Mouse (Mus musculus): ENCODE results near the gene Lhfpl3. TPM values are rescaled to one million over a fixed set of nuclear protein-coding genes. Genes with fewer than 3 reads are reported as not detected.
A peak's percentile ranks its signal among the peaks of the same experiment; 100 is the strongest.

The Lhfpl3 gene
- total and polyA plus RNA-seq, 3 experiments = 0.04 TPM; not detected in 2

- no peak for TF ChIP-seq CTCF (IDR thresholded peaks at IDR 0.05)
- TF ChIP-seq POLR2A (IDR thresholded peaks at IDR 0.05; ENCODE audit: insufficient read depth, low read depth, low read length) = no peak
- TF ChIP-seq EP300 (IDR thresholded peaks at IDR 0.05; ENCODE audit: insufficient read depth, low read depth, low read length) = no peak
- H3K4me1 ChIP-seq (ENCODE audit: control insufficient read depth, insufficient read depth, low read length) = no peaks in the 10 kb centered on the region
- 27% methylated on average over 1 of the region's 1 CpGs for WGBS
Observed at GRCm38 (mm10) chr5:22770726-22771125, 24.9 kb downstream of the Lhfpl3 start.

GRCm38 (mm10) chr5:22795361-22795760 is 49.5 kb downstream of the Lhfpl3 start:
- H3K4me3 ChIP-seq = no peak overlapping the region
- H3K79me2 ChIP-seq (replicated peaks; ENCODE audit: control insufficient read depth, insufficient read depth, low read length) = no peaks in the 10 kb centered on the region
- no peak for DNase-seq
- H3K9ac ChIP-seq (ENCODE audit: low read depth, low read length) = no peak overlapping the region
- intact Hi-C loops (cut with DNase I) = no loop called here
- H3K36me3 ChIP-seq (ENCODE audit: control insufficient read depth, insufficient read depth, low read length) = no peaks in the 10 kb centered on the region
- TF ChIP-seq POLR2A (IDR thresholded peaks at IDR 0.05; ENCODE audit: insufficient read depth, low read depth, low read length) = no peak
- TF ChIP-seq CTCF (IDR thresholded peaks at IDR 0.05) = no peak
- TF ChIP-seq EP300 (IDR thresholded peaks at IDR 0.05; ENCODE audit: insufficient read depth, low read depth, low read length) = no peak
- H3K27me3 ChIP-seq (ENCODE audit: control insufficient read depth, insufficient read depth, low read length) = no peaks in the 10 kb centered on the region
- no peaks in the 10 kb centered on the region for H3K4me1 ChIP-seq (ENCODE audit: control insufficient read depth, insufficient read depth, low read length)
- 66% methylated on average over 1 of the region's 1 CpGs for WGBS
- no peak overlapping the region for H3K27ac ChIP-seq

More at GRCm38 (mm10) chr5:22770726-22771125, 24.9 kb downstream of the Lhfpl3 start:
- Histone ChIP-seq H3K4me3 (no peak overlapping the region), H3K36me3 (ENCODE audit: control insufficient read depth, insufficient read depth, low read length) (no peaks in the 10 kb centered on the region), H3K27me3 (ENCODE audit: control insufficient read depth, insufficient read depth, low read length) (no peaks in the 10 kb centered on the region), H3K27ac (no peak overlapping the region), H3K79me2 (replicated peaks; ENCODE audit: control insufficient read depth, insufficient read depth, low read length) (no peaks in the 10 kb centered on the region), H3K9ac (ENCODE audit: low read depth, low read length) (no peak overlapping the region)
- no peak for DNase-seq
- intact Hi-C loops (cut with DNase I) = no loop called here

- H3K9ac ChIP-seq (ENCODE audit: low read depth, low read length) = no peak overlapping the region
- H3K27me3 ChIP-seq (ENCODE audit: control insufficient read depth, insufficient read depth, low read length) = no peaks in the 10 kb centered on the region
- 60% methylated on average over 4 of the region's 4 CpGs for WGBS
- no peaks in the 10 kb centered on the region for H3K79me2 ChIP-seq (replicated peaks; ENCODE audit: control insufficient read depth, insufficient read depth, low read length)
- TF ChIP-seq EP300 (IDR thresholded peaks at IDR 0.05; ENCODE audit: insufficient read depth, low read depth, low read length) = no peak
- TF ChIP-seq POLR2A (IDR thresholded peaks at IDR 0.05; ENCODE audit: insufficient read depth, low read depth, low read length) = no peak
- TF ChIP-seq CTCF (IDR thresholded peaks at IDR 0.05) = no peak
- intact Hi-C loops (cut with DNase I) = no loop called here
- no peaks in the 10 kb centered on the region for H3K36me3 ChIP-seq (ENCODE audit: control insufficient read depth, insufficient read depth, low read length)
- H3K27ac ChIP-seq = no peak overlapping the region
- no peaks in the 10 kb centered on the region for H3K4me1 ChIP-seq (ENCODE audit: control insufficient read depth, insufficient read depth, low read length)
- no peak for DNase-seq
- H3K4me3 ChIP-seq = no peak overlapping the region
Observed at GRCm38 (mm10) chr5:22813426-22813825, 67.6 kb downstream of the Lhfpl3 start.

GRCm38 (mm10) chr5:22829822-22830450 is 84.1 kb downstream of the Lhfpl3 start:
- whole genome bisulfite sequencing = 84% methylated on average over 3 of the region's 3 CpGs
- no peaks in the 10 kb centered on the region for H3K36me3 ChIP-seq (ENCODE audit: control insufficient read depth, insufficient read depth, low read length)
- DNase-seq = no peak

GRCm38 (mm10) chr5:22851572-22851971 is 105.7 kb downstream of the Lhfpl3 start:
- Histone ChIP-seq H3K4me3 (no peak overlapping the region), H3K36me3 (ENCODE audit: control insufficient read depth, insufficient read depth, low read length) (no peaks in the 10 kb centered on the region), H3K27ac (no peak overlapping the region), H3K4me1 (ENCODE audit: control insufficient read depth, insufficient read depth, low read length) (no peaks in the 10 kb centered on the region), H3K79me2 (replicated peaks; ENCODE audit: control insufficient read depth, insufficient read depth, low read length) (no peaks in the 10 kb centered on the region), H3K9ac (ENCODE audit: low read depth, low read length) (no peak overlapping the region), H3K27me3 (ENCODE audit: control insufficient read depth, insufficient read depth, low read length) (no peaks in the 10 kb centered on the region)
- intact Hi-C loops (cut with DNase I) = no loop called here
- 42% methylated on average over 14 of the region's 14 CpGs for WGBS
- no peak for TF ChIP-seq POLR2A (IDR thresholded peaks at IDR 0.05; ENCODE audit: insufficient read depth, low read depth, low read length)
- no peak for TF ChIP-seq EP300 (IDR thresholded peaks at IDR 0.05; ENCODE audit: insufficient read depth, low read depth, low read length)
- TF ChIP-seq CTCF (IDR thresholded peaks at IDR 0.05) = no peak
- peak; percentile 21 to 46 for DNase-seq

More at GRCm38 (mm10) chr5:22829822-22830450, 84.1 kb downstream of the Lhfpl3 start:
- Histone ChIP-seq H3K4me1 (ENCODE audit: control insufficient read depth, insufficient read depth, low read length) (no peaks in the 10 kb centered on the region), H3K9ac (ENCODE audit: low read depth, low read length) (no peak overlapping the region), H3K79me2 (replicated peaks; ENCODE audit: control insufficient read depth, insufficient read depth, low read length) (no peaks in the 10 kb centered on the region), H3K4me3 (no peak overlapping the region), H3K27ac (no peak overlapping the region), H3K27me3 (ENCODE audit: control insufficient read depth, insufficient read depth, low read length) (no peaks in the 10 kb centered on the region)
- no peak for TF ChIP-seq CTCF (IDR thresholded peaks at IDR 0.05)
- no peak for TF ChIP-seq POLR2A (IDR thresholded peaks at IDR 0.05; ENCODE audit: insufficient read depth, low read depth, low read length)
- TF ChIP-seq EP300 (IDR thresholded peaks at IDR 0.05; ENCODE audit: insufficient read depth, low read depth, low read length) = no peak
- intact Hi-C loops (cut with DNase I) = no loop called here

- TF ChIP-seq POLR2A (IDR thresholded peaks at IDR 0.05; ENCODE audit: insufficient read depth, low read depth, low read length) = no peak
- no peak for TF ChIP-seq EP300 (IDR thresholded peaks at IDR 0.05; ENCODE audit: insufficient read depth, low read depth, low read length)
- no peak for TF ChIP-seq CTCF (IDR thresholded peaks at IDR 0.05)
- Histone ChIP-seq H3K27ac (no peak overlapping the region), H3K9ac (ENCODE audit: low read depth, low read length) (no peak overlapping the region), H3K4me1 (ENCODE audit: control insufficient read depth, insufficient read depth, low read length) (no peaks in the 10 kb centered on the region), H3K4me3 (no peak overlapping the region), H3K36me3 (ENCODE audit: control insufficient read depth, insufficient read depth, low read length) (no peaks in the 10 kb centered on the region), H3K79me2 (replicated peaks; ENCODE audit: control insufficient read depth, insufficient read depth, low read length) (no peaks in the 10 kb centered on the region), H3K27me3 (ENCODE audit: control insufficient read depth, insufficient read depth, low read length) (no peaks in the 10 kb centered on the region)
- DNase-seq = no peak
- WGBS = 84% methylated on average over 2 of the region's 2 CpGs
- intact Hi-C loops (cut with DNase I) = no loop called here
Observed at GRCm38 (mm10) chr5:22853503-22853902, 107.6 kb downstream of the Lhfpl3 start.

Measured in heart, adult 2 months (tissue).